Mouse (Mus musculus): ENCODE data around the gene Zmynd10.

GRCm38 (mm10) chr9:107511436-107511835 is 35.7 kb upstream of the Zmynd10 start:
- TF ChIP-seq GATA1 (IDR thresholded peaks at IDR 0.05; ENCODE audit: borderline replicate concordance, low read length) (no peak), FLI1 (IDR thresholded peaks at IDR 0.05; ENCODE audit: low read length) (no peak)

Data from megakaryocyte, embryonic 14.5 days (primary cell).